Mouse (Mus musculus) lung, embryonic 15.5 days (tissue): ENCODE data around the gene Fam204a. TPM values are rescaled to one million over a fixed set of nuclear protein-coding genes. Genes with fewer than 3 reads are reported as not detected.

Source experiments
- ATAC-seq: fragments of 200-750 bp; cut with Nextera tagmentation; 2 replicates; pipeline ENCODE4 v1.8.0; 2017; ENCODE audit warnings: moderate number of reproducible peaks, borderline replicate concordance; ENCODE audit not compliant: low FRiP score, low TSS enrichment; ENCODE audit errors: extremely low read depth
- H3K27ac ChIP-seq: fragments of 300-500 bp; sonication (generic); 2 replicates; pipeline ENCODE4 v1.5.1; 2015; ENCODE audit warnings: moderate library complexity, mild to moderate bottlenecking, inconsistent platforms
- H3K27me3 ChIP-seq: fragments of 300-500 bp; sonication (generic); 2 replicates; pipeline ENCODE4 v1.6.1; 2015; ENCODE audit warnings: inconsistent platforms
- H3K36me3 ChIP-seq: fragments of 300-500 bp; sonication (generic); 2 replicates; pipeline ENCODE4 v1.6.1; 2015; ENCODE audit warnings: inconsistent platforms
- H3K4me1 ChIP-seq: fragments of 300-500 bp; sonication (generic); 2 replicates; pipeline ENCODE4 v1.6.1; 2015; ENCODE audit warnings: inconsistent platforms
- H3K4me2 ChIP-seq: fragments of 300-500 bp; sonication (generic); 2 replicates; pipeline ENCODE4 v1.6.1; 2015; ENCODE audit warnings: inconsistent platforms, mild to moderate bottlenecking, moderate library complexity
- H3K4me3 ChIP-seq: fragments of 300-500 bp; sonication (generic); 2 replicates; pipeline ENCODE4 v1.5.1; 2015; ENCODE audit warnings: mild to moderate bottlenecking, inconsistent platforms
- H3K9ac ChIP-seq: fragments of 300-500 bp; sonication (generic); 2 replicates; pipeline ENCODE4 v1.6.1; 2015; ENCODE audit warnings: inconsistent platforms
- H3K9me3 ChIP-seq: fragments of 300-500 bp; sonication (generic); 2 replicates; pipeline ENCODE4 v1.6.1; 2016; ENCODE audit warnings: inconsistent platforms
- WGBS: fragments of 180-500 bp; shearing (Covaris S2); methylation state at CpG from one replicate; pipeline ENCODE4 v1.1.7; 2015; 5-methylcytosine and 5-hydroxymethylcytosine counted together
- polyA plus RNA-seq: library from polyadenylated mRNA; unstranded; fragments of >200 nt; fragmentation: Nextera tagmentation; extraction: Ambion mirVana; gene quantifications from 2 replicates; pipeline ENCODE4 v1.2.1, GENCODE M21; 2015

Gene Fam204a
- polyA plus RNA-seq, 1 experiment from 2014 or later = 45.4 TPM

- no peaks in the 10 kb centered on the region for H3K9me3 ChIP-seq
- H3K9ac ChIP-seq = no peak overlapping the region
- no peak overlapping the region for H3K4me3 ChIP-seq
- no peak for ATAC-seq
- no peaks in the 10 kb centered on the region for H3K27me3 ChIP-seq
- H3K4me1 ChIP-seq = no peaks in the 10 kb centered on the region
- H3K36me3 ChIP-seq = peaks cover 16% of the 10 kb centered on the region; the same call in 1 of the 2 replicates
- no peak overlapping the region for H3K4me2 ChIP-seq
- no peak overlapping the region for H3K27ac ChIP-seq
Observed at GRCm38 (mm10) chr19:60208173-60208572, 18.3 kb downstream of the Fam204a start.

- Histone ChIP-seq H3K4me1 (no peaks in the 10 kb centered on the region), H3K9ac (no peak overlapping the region), H3K27me3 (no peaks in the 10 kb centered on the region), H3K36me3 (peaks cover 8% of the 10 kb centered on the region; the same call in 1 of the 2 replicates), H3K4me2 (no peak overlapping the region), H3K4me3 (no peak overlapping the region), H3K9me3 (no peaks in the 10 kb centered on the region), H3K27ac (no peak overlapping the region)
- no peak for ATAC-seq
- 61% methylated on average over 7 of the region's 7 CpGs for WGBS
Observed at GRCm38 (mm10) chr19:60204176-60204575, 22.3 kb downstream of the Fam204a start.

GRCm38 (mm10) chr19:60200294-60200693 lies 26.2 kb downstream of the Fam204a start:
- no peak overlapping the region for H3K27ac ChIP-seq
- no peaks in the 10 kb centered on the region for H3K9me3 ChIP-seq
- H3K9ac ChIP-seq = no peak overlapping the region
- WGBS = 24% methylated on average over 2 of the region's 2 CpGs
- H3K27me3 ChIP-seq = no peaks in the 10 kb centered on the region
- ATAC-seq = no peak
- H3K36me3 ChIP-seq = peaks cover 6% of the 10 kb centered on the region; the same call in 1 of the 2 replicates
- no peak overlapping the region for H3K4me2 ChIP-seq
- no peak overlapping the region for H3K4me3 ChIP-seq
- H3K4me1 ChIP-seq = no peaks in the 10 kb centered on the region

GRCm38 (mm10) chr19:60199152-60199551 lies 27.3 kb downstream of the Fam204a start:
- H3K9ac ChIP-seq = no peak overlapping the region
- no peaks in the 10 kb centered on the region for H3K4me1 ChIP-seq
- H3K36me3 ChIP-seq = peaks cover 6% of the 10 kb centered on the region; the same call in 1 of the 2 replicates
- H3K9me3 ChIP-seq = no peaks in the 10 kb centered on the region
- H3K27ac ChIP-seq = no peak overlapping the region
- H3K4me3 ChIP-seq = no peak overlapping the region
- no peaks in the 10 kb centered on the region for H3K27me3 ChIP-seq
- no peak for ATAC-seq
- no peak overlapping the region for H3K4me2 ChIP-seq

GRCm38 (mm10) chr19:60192790-60193189 lies 33.7 kb downstream of the Fam204a start:
- Histone ChIP-seq H3K4me1 (no peaks in the 10 kb centered on the region), H3K4me2 (no peak overlapping the region), H3K36me3 (no peaks in the 10 kb centered on the region; the same call in 1 of the 2 replicates), H3K27me3 (no peaks in the 10 kb centered on the region), H3K27ac (no peak overlapping the region), H3K9me3 (no peaks in the 10 kb centered on the region), H3K9ac (no peak overlapping the region), H3K4me3 (no peak overlapping the region)
- WGBS = 80% methylated on average over 4 of the region's 4 CpGs
- ATAC-seq = no peak

GRCm38 (mm10) chr19:60189206-60189605 lies 37.3 kb downstream of the Fam204a start:
- 63% methylated on average over 2 of the region's 2 CpGs for WGBS
- ATAC-seq = no peak

GRCm38 (mm10) chr19:60182901-60183300 lies 43.6 kb downstream of the Fam204a start:
- Histone ChIP-seq H3K27ac (no peak overlapping the region), H3K4me3 (no peak overlapping the region), H3K27me3 (no peaks in the 10 kb centered on the region), H3K9me3 (no peaks in the 10 kb centered on the region), H3K4me1 (no peaks in the 10 kb centered on the region), H3K36me3 (no peaks in the 10 kb centered on the region), H3K4me2 (no peak overlapping the region), H3K9ac (no peak overlapping the region)
- WGBS = 96% methylated on average over 1 of the region's 1 CpGs
- ATAC-seq = no peak

More at GRCm38 (mm10) chr19:60189206-60189605, 37.3 kb downstream of the Fam204a start:
- H3K27ac ChIP-seq = no peak overlapping the region
- H3K4me1 ChIP-seq = no peaks in the 10 kb centered on the region
- H3K36me3 ChIP-seq = no peaks in the 10 kb centered on the region
- H3K9ac ChIP-seq = no peak overlapping the region
- H3K9me3 ChIP-seq = no peaks in the 10 kb centered on the region
- H3K27me3 ChIP-seq = no peaks in the 10 kb centered on the region
- no peak overlapping the region for H3K4me2 ChIP-seq
- H3K4me3 ChIP-seq = no peak overlapping the region

- Histone ChIP-seq H3K27me3 (no peaks in the 10 kb centered on the region), H3K9ac (no peak overlapping the region), H3K4me3 (no peak overlapping the region), H3K9me3 (no peaks in the 10 kb centered on the region), H3K4me1 (no peaks in the 10 kb centered on the region), H3K4me2 (no peak overlapping the region), H3K27ac (no peak overlapping the region), H3K36me3 (no peaks in the 10 kb centered on the region)
- ATAC-seq = no peak
- 64% methylated on average over 1 of the region's 1 CpGs for WGBS
Observed at GRCm38 (mm10) chr19:60182171-60182570, 44.3 kb downstream of the Fam204a start.

- H3K4me1 ChIP-seq = no peaks in the 10 kb centered on the region
- H3K4me2 ChIP-seq = no peak overlapping the region
- no peak overlapping the region for H3K9ac ChIP-seq
- no peaks in the 10 kb centered on the region for H3K36me3 ChIP-seq
- H3K27me3 ChIP-seq = no peaks in the 10 kb centered on the region
- ATAC-seq = no peak
- no peaks in the 10 kb centered on the region for H3K9me3 ChIP-seq
- H3K4me3 ChIP-seq = no peak overlapping the region
- H3K27ac ChIP-seq = no peak overlapping the region
- 73% methylated on average over 8 of the region's 8 CpGs for WGBS
Observed at GRCm38 (mm10) chr19:60178771-60179563, 47.5 kb downstream of the Fam204a start.

GRCm38 (mm10) chr19:60165417-60165816 lies 61.1 kb downstream of the Fam204a start:
- WGBS = 38% methylated on average over 2 of the region's 2 CpGs
- H3K27me3 ChIP-seq = no peaks in the 10 kb centered on the region
- no peaks in the 10 kb centered on the region for H3K9me3 ChIP-seq
- no peaks in the 10 kb centered on the region for H3K4me1 ChIP-seq
- no peak overlapping the region for H3K4me3 ChIP-seq
- no peak overlapping the region for H3K9ac ChIP-seq
- ATAC-seq = no peak
- no peak overlapping the region for H3K4me2 ChIP-seq
- no peak overlapping the region for H3K27ac ChIP-seq
- no peaks in the 10 kb centered on the region for H3K36me3 ChIP-seq

- Histone ChIP-seq H3K27me3 (no peaks in the 10 kb centered on the region), H3K4me3 (no peak overlapping the region), H3K9ac (no peak overlapping the region), H3K27ac (no peak overlapping the region), H3K4me2 (peak overlapping the region; percentile 22; the same call in 1 of the 2 replicates), H3K9me3 (no peaks in the 10 kb centered on the region), H3K4me1 (no peaks in the 10 kb centered on the region), H3K36me3 (no peaks in the 10 kb centered on the region)
- no peak for ATAC-seq
- 12% methylated on average over 20 of the region's 20 CpGs for WGBS
Observed at GRCm38 (mm10) chr19:60160611-60161274, 65.8 kb downstream of the Fam204a start.

GRCm38 (mm10) chr19:60159827-60160226 lies 66.7 kb downstream of the Fam204a start:
- no peaks in the 10 kb centered on the region for H3K27me3 ChIP-seq
- no peak overlapping the region for H3K27ac ChIP-seq
- no peak for ATAC-seq
- H3K36me3 ChIP-seq = no peaks in the 10 kb centered on the region
- H3K4me1 ChIP-seq = no peaks in the 10 kb centered on the region
- whole genome bisulfite sequencing = 22% methylated on average over 6 of the region's 6 CpGs
- H3K9me3 ChIP-seq = no peaks in the 10 kb centered on the region
- no peak overlapping the region for H3K4me2 ChIP-seq
- H3K9ac ChIP-seq = no peak overlapping the region
- no peak overlapping the region for H3K4me3 ChIP-seq
